Mouse (Mus musculus) neural tube, embryonic 13.5 days (tissue): Measurements from ENCODE around the gene Stk19. TPM values are rescaled to one million over a fixed set of nuclear protein-coding genes. Genes with fewer than 3 reads are reported as not detected.
A peak's percentile ranks its signal among the peaks of the same experiment; 100 is the strongest.

ENCODE experiments used
- ATAC-seq: fragments of 200-750 bp; cut with Nextera tagmentation; 2 replicates; pipeline ENCODE4 v1.8.0; 2017; ENCODE audit warnings: low read depth, mild to moderate bottlenecking, moderate TSS enrichment, moderate library complexity
- H3K27ac ChIP-seq: fragments of 300-500 bp; sonication (generic); replicated peaks from 2 replicates; pipeline ENCODE4 v1.5.1; 2015; ENCODE audit warnings: moderate library complexity, mild to moderate bottlenecking, inconsistent platforms
- H3K27me3 ChIP-seq: fragments of 300-500 bp; sonication (generic); 2 replicates; pipeline ENCODE4 v1.6.1; 2015; ENCODE audit warnings: mild to moderate bottlenecking, inconsistent platforms
- H3K36me3 ChIP-seq: fragments of 300-500 bp; sonication (generic); 2 replicates; pipeline ENCODE4 v1.6.1; 2015; ENCODE audit warnings: mild to moderate bottlenecking, inconsistent platforms
- H3K4me1 ChIP-seq: fragments of 300-500 bp; sonication (generic); replicated peaks from 2 replicates; pipeline ENCODE4 v1.6.1; 2015; ENCODE audit warnings: inconsistent platforms
- H3K4me2 ChIP-seq: fragments of 300-500 bp; sonication (generic); 2 replicates; pipeline ENCODE4 v1.6.1; 2015; ENCODE audit warnings: inconsistent platforms, mild to moderate bottlenecking, moderate library complexity
- H3K4me3 ChIP-seq: fragments of 300-500 bp; sonication (generic); 2 replicates; pipeline ENCODE4 v1.5.1; 2015; ENCODE audit warnings: mild to moderate bottlenecking, inconsistent platforms
- H3K9ac ChIP-seq: fragments of 300-500 bp; sonication (generic); 2 replicates; pipeline ENCODE4 v1.6.1; 2015; ENCODE audit warnings: moderate library complexity, mild to moderate bottlenecking, inconsistent platforms
- H3K9me3 ChIP-seq: fragments of 300-500 bp; sonication (generic); 2 replicates; pipeline ENCODE4 v1.6.1; 2016; ENCODE audit warnings: inconsistent platforms
- WGBS: fragments of 180-500 bp; shearing (Covaris S2); methylation state at CpG from one replicate; pipeline ENCODE4 v1.1.7; 2015; 5-methylcytosine and 5-hydroxymethylcytosine counted together
- polyA plus RNA-seq: library from polyadenylated mRNA; unstranded; fragments of >200 nt; fragmentation: Nextera tagmentation; extraction: Ambion mirVana; gene quantifications from 2 replicates; pipeline ENCODE4 v1.2.1, GENCODE M21; 2015

Stk19 gene
- polyA plus RNA-seq, 1 experiment from 2014 or later = 34.2 TPM

DNA sequence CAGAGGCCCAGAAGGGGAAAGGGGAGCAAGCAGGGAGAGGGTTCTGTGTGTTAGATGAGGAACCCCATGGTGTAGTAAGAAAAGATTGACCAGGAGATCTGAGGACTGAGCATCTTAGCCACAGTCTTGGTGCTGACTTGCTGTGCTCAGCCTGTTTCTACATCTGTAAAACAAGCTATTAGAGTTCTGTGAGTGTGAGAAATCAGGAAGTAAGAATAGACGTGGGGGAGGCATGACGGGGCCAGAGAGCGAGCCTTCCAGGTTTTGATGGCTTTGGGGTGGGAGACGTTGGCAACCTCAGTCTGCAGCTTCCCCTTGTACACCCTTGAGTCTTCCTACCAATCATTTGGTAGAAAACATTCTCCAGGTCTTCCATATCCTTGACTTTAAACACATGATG is 21.9 kb upstream of the Stk19 start:
- H3K9me3 ChIP-seq = no peaks in the 10 kb centered on the region
- no peak overlapping the region for H3K27ac ChIP-seq
- no peak for ATAC-seq
- no peak overlapping the region for H3K4me2 ChIP-seq
- 88% methylated on average over 4 of the region's 4 CpGs for WGBS
- no peak overlapping the region for H3K9ac ChIP-seq
- H3K4me3 ChIP-seq = no peak overlapping the region
- no peaks in the 10 kb centered on the region for H3K27me3 ChIP-seq
- no peaks in the 10 kb centered on the region for H3K4me1 ChIP-seq
- H3K36me3 ChIP-seq = peaks cover 44% of the 10 kb centered on the region

DNA sequence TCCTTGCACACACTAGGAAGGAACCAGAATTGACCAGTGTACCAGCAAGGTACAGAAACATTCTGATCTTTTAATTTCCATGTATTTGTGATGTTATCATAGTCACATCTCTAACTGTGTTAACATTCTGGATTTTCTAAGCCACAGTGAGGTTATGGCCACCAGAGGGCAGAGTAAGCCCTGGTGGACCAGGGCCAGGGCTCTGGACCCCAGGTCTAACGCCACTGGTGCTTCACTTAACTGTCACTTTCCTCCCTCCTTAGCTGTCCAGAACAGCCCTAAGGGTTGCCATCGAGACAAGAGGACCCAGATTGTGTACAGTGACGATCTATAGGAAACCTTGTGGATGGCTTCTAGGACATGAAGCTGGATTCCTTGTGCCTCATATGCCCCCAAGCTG is 19.1 kb upstream of the Stk19 start:
- no peak for ATAC-seq
- 56% methylated on average over 3 of the region's 3 CpGs for WGBS
- H3K27ac ChIP-seq = no peak overlapping the region
- H3K4me2 ChIP-seq = no peak overlapping the region
- no peaks in the 10 kb centered on the region for H3K9me3 ChIP-seq
- H3K36me3 ChIP-seq = peaks cover 63% of the 10 kb centered on the region
- H3K9ac ChIP-seq = no peak overlapping the region
- H3K4me3 ChIP-seq = no peak overlapping the region
- H3K4me1 ChIP-seq = peaks cover 11% of the 10 kb centered on the region
- H3K27me3 ChIP-seq = no peaks in the 10 kb centered on the region

DNA sequence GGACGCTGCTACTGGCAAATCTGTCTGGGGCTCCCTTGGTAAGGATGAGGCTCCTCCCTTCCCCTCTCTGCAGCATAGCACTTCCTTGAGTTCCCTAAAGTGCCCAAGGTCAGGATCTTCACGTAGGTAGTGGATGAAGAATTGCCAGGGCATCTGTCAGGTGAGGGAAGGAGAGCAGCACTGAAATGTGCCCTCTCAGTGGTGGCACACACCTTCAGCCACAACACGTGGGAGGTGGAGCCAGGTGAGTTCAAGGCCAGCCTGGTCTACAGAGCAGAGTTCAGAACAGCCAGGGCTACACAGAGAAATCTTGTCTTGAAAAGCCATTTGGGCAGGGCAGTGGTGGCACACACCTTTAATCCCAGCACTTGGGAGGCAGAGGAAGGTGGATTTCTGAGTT is 18.0 kb upstream of the Stk19 start:
- H3K27me3 ChIP-seq = no peaks in the 10 kb centered on the region
- no peak overlapping the region for H3K4me2 ChIP-seq
- peaks cover 14% of the 10 kb centered on the region for H3K4me1 ChIP-seq
- WGBS = 83% methylated on average over 3 of the region's 3 CpGs
- peaks cover 63% of the 10 kb centered on the region for H3K36me3 ChIP-seq
- H3K4me3 ChIP-seq = no peak overlapping the region
- ATAC-seq = no peak
- H3K27ac ChIP-seq = no peak overlapping the region
- H3K9ac ChIP-seq = no peak overlapping the region
- no peaks in the 10 kb centered on the region for H3K9me3 ChIP-seq

DNA sequence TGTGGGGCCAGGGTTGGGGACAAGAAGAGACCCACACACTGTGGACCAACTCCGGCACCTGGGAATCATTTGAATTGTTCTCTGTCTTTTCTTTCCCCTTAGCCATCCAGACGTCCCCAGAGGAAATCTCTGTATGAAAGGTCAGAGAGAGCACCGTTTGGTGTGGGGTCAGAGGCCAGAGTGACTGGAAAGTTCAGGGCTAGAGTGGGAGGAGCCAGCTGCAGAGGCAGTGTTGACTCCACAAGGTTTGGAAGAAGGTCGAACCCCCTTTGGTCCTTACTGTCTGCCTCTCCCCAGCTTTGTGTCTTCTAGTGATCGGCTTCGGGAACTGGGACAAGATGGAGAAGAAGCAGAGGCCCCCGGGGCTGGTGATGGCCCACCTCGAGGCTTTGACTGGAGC is 16.8 kb upstream of the Stk19 start:
- no peak overlapping the region for H3K4me2 ChIP-seq
- no peak overlapping the region for H3K9ac ChIP-seq
- H3K9me3 ChIP-seq = no peaks in the 10 kb centered on the region
- H3K4me3 ChIP-seq = no peak overlapping the region
- ATAC-seq = no peak
- 69% methylated on average over 8 of the region's 8 CpGs for WGBS
- H3K36me3 ChIP-seq = peaks cover 63% of the 10 kb centered on the region
- H3K27ac ChIP-seq = no peak overlapping the region
- H3K4me1 ChIP-seq = peaks cover 26% of the 10 kb centered on the region
- no peaks in the 10 kb centered on the region for H3K27me3 ChIP-seq

DNA sequence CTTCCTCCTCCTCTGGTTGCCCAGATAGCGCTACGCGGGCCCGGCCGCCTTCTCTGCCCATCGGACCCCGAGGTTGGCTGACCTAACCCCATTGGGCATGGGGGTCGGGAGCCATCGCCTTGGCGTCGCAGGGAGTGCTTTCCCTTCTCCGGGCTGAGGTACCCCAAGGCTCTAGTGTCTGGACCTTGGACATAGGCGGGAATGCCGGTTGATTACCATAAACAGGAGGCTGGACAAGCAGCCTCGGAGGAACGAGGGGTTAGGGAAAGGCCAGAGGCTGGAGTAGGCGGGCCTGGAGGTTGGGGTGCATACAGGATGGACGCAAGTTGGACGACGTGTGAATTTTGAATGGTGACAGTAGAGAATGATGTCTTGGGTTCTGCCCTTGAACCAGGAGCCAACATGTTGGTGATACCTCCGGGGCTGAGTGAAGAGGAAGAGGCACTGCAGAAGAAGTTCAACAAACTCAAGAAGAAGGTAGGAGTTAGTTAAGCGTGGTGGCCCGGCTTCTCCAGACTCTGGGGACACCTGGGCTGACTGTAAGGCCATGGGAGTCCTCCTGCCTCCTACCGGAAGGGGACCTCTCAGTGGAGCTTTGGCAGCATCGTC is 13.9 kb upstream of the Stk19 start:
- peak overlapping the region; percentile 97 for H3K4me2 ChIP-seq
- no peaks in the 10 kb centered on the region for H3K9me3 ChIP-seq
- peak; percentile 62 for ATAC-seq
- peak overlapping the region; percentile 39; the same call in 1 of the 2 replicates for H3K27ac ChIP-seq
- peaks cover 64% of the 10 kb centered on the region for H3K36me3 ChIP-seq
- no peaks in the 10 kb centered on the region for H3K27me3 ChIP-seq
- peaks cover 26% of the 10 kb centered on the region for H3K4me1 ChIP-seq
- peak overlapping the region; percentile 93 for H3K9ac ChIP-seq
- WGBS = 2% methylated on average over 25 of the region's 25 CpGs
- H3K4me3 ChIP-seq = peak overlapping the region; percentile 89

DNA sequence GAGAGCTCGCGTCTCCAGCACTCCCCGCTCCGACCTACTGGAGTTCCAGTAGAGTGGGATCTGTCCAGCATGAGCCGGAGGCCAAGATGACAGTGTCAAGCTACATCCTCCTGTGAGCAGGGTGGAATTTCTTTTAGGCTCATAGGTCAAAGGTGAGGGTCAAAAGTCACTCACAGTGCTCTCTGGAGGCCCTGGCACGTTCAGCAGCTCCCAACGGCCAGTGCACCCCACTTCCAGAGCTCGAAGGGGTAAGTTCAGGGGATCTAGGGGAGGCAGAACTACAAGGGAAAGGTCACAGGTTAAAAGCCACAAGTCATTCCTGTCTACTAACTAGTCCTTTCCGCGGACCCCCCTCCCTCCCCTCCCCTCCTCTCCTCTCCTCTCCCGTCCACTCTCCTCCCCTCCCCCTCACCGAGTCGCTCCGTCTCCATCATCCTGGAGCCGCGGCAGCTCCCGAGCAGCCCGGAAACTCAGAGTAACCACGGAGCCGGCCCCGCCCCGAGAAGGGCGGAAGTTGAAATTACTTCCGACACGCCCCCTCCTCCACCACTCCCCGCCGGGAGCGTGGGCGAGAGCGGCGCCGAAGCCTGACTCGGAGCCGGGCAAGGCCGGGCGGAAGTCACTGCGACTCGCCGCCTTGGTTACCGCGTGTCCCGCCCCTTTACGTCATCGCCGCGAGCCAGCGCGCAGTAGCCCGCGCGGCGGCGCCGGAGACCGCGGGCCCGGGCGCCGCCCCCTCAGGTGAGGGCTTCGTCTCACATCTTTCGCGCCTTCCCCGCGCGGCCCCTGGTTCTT is 13.2 kb upstream of the Stk19 start, which contains the start of the genes Skiv2l and Nelfe:
TSS of gene Skiv2l (minus strand) at position 489 of the 795 bp plus-strand sequence.
TSS of gene Nelfe (plus strand) at position 670 of the 795 bp plus-strand sequence.
- ATAC-seq = peak; percentile 98
- Histone ChIP-seq H3K36me3 (peaks cover 64% of the 10 kb centered on the region), H3K9ac (peak within 1 kb of the TSS; percentile 93), H3K27ac (peak within 1 kb of the TSS; percentile 39; the same call in 1 of the 2 replicates), H3K4me1 (peaks cover 26% of the 10 kb centered on the region), H3K27me3 (no peaks in the 10 kb centered on the region), H3K4me3 (peak within 1 kb of the TSS; percentile 89), H3K4me2 (peak within 1 kb of the TSS; percentile 97), H3K9me3 (no peaks in the 10 kb centered on the region)
- WGBS = under 1% methylated on average over 65 of the region's 65 CpGs

DNA sequence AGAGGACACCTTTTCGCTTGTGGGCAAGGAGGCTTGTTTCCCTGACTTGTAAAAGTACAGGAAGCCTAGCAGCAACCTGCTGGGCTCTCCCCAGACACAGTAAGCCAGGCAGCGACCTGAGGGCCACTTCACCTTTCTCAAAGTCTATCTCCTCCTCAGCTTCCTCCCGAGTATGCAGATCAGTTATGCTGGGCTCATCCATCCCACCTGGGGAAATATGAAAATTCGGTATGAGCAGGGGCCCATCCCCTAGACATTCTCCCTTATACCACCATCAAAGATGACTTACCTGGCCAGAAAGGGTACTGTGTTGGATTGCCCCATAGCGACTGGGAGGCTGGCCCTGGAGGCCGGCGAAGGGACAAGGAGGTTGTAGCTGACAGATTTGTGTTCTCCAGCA is 10.9 kb upstream of the Stk19 start:
- no peak for ATAC-seq
- 92% methylated on average over 7 of the region's 7 CpGs for WGBS
- Histone ChIP-seq H3K9me3 (no peaks in the 10 kb centered on the region), H3K9ac (no peak overlapping the region), H3K4me1 (peaks cover 26% of the 10 kb centered on the region), H3K27ac (no peak overlapping the region), H3K4me2 (no peak overlapping the region), H3K36me3 (peaks cover 64% of the 10 kb centered on the region), H3K4me3 (no peak overlapping the region), H3K27me3 (no peaks in the 10 kb centered on the region)

DNA sequence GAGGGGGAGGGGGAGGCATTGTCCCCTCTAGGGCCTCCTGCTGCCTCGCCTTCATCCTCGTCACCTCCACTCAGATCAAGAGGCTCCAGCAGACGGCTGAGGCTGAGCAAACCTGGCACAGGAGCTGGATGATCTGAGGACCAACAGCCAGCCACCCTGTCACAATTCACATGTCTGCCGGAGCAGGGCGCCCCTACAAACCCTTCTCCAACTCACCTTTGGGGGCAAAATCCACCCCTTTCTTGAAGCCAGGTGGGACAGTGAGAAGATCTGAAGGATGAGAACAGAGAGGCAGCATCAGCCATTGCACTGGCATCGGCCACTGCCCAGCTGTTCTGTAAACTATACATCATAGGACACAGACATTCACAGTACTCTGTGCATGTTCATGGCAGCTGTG is 10.4 kb upstream of the Stk19 start:
- 93% methylated on average over 6 of the region's 6 CpGs for WGBS
- no peak overlapping the region for H3K27ac ChIP-seq
- peaks cover 26% of the 10 kb centered on the region for H3K4me1 ChIP-seq
- H3K4me3 ChIP-seq = no peak overlapping the region
- no peak overlapping the region for H3K9ac ChIP-seq
- H3K36me3 ChIP-seq = peaks cover 64% of the 10 kb centered on the region
- no peak overlapping the region for H3K4me2 ChIP-seq
- no peak for ATAC-seq
- H3K27me3 ChIP-seq = no peaks in the 10 kb centered on the region
- H3K9me3 ChIP-seq = no peaks in the 10 kb centered on the region

DNA sequence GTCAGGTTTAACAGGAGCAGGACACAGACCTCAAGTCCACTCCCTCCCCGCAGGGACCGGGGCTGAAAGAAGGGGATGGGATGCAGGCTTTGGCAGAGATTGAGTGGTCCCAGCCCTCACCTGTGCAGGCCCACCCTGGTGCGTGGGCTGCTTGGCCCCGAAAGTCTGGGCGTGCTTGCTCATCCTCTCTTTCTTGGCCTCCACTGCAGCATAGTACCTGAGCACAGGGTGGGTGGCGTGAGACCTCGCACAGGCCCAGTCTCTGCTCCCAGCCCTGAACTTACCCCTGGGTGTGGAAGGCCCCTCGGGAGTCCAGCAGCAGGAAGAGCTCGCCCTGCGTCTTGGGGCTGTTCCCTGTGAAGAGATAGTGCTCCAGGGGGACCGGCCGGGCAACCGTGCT is 8.1 kb upstream of the Stk19 start:
- Histone ChIP-seq H3K4me3 (no peak overlapping the region), H3K27ac (no peak overlapping the region), H3K9ac (no peak overlapping the region), H3K4me2 (no peak overlapping the region), H3K36me3 (peaks cover 82% of the 10 kb centered on the region), H3K9me3 (no peaks in the 10 kb centered on the region), H3K27me3 (no peaks in the 10 kb centered on the region), H3K4me1 (peaks cover 12% of the 10 kb centered on the region)
- ATAC-seq = no peak
- 94% methylated on average over 13 of the region's 13 CpGs for WGBS

DNA sequence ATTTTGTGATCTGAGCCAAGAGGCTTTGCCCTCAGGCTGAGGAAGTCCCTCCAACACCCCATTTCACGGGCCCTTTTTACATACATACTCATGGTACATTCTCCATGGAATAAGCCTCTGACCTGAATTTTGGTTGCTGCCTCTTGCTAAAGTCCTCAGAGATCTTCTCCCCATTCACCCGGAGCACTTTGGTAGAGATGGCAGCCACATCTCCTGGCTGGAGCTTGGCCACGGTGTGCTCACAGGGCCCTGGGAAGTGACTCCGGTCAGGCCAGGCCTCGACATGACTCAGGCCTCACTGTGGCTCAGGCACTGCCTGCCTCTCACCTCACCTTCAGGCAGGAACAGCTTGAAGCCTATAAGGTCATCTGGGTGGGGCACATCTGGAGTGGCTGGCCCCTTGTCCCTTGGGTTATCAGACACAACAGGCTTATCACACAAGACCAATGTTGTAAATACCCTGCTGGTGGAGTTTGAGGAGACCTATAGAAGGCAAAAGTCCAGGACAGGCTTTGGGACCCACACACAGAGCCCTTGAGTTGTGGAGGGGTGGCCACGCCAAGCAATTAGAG is 4.1 kb upstream of the Stk19 start:
- H3K27ac ChIP-seq = no peak overlapping the region
- no peaks in the 10 kb centered on the region for H3K27me3 ChIP-seq
- H3K4me3 ChIP-seq = no peak overlapping the region
- H3K9ac ChIP-seq = no peak overlapping the region
- no peak overlapping the region for H3K4me2 ChIP-seq
- no peaks in the 10 kb centered on the region for H3K9me3 ChIP-seq
- 86% methylated on average over 6 of the region's 6 CpGs for WGBS
- ATAC-seq = no peak
- peaks cover 23% of the 10 kb centered on the region for H3K4me1 ChIP-seq
- peaks cover 78% of the 10 kb centered on the region for H3K36me3 ChIP-seq

DNA sequence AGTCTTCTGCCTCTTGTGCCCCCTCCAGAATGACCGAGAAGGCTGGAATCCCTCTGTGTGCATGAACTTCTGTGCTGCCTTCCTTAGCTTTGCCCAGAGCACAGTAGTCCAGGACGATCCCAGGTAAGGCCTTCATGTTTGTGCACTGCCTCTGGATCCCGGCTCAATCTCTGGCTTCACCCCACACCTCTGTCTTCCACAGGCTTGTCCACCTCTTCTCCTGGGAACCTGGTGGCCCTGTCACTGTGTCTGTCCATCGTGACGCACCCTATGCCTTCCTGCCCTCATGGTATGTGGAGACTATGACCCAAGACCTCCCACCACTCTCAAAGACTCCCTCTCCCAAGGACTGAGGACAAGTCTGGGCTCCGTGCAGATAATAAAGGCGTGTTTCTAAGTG is 2.0 kb upstream of the Stk19 start:
- peaks cover 67% of the 10 kb centered on the region for H3K36me3 ChIP-seq
- no peak overlapping the region for H3K27ac ChIP-seq
- no peak overlapping the region for H3K4me2 ChIP-seq
- no peaks in the 10 kb centered on the region for H3K27me3 ChIP-seq
- no peak overlapping the region; the same call in 1 of the 2 replicates for H3K4me3 ChIP-seq
- WGBS = 91% methylated on average over 7 of the region's 7 CpGs
- ATAC-seq = no peak
- H3K9me3 ChIP-seq = no peaks in the 10 kb centered on the region
- H3K9ac ChIP-seq = no peak overlapping the region
- peaks cover 30% of the 10 kb centered on the region for H3K4me1 ChIP-seq
